Mouse (Mus musculus): Measurements from ENCODE around the gene Ak9. TPM values are rescaled to one million over a fixed set of nuclear protein-coding genes. Genes with fewer than 3 reads are reported as not detected.

Ak9 gene
- polyA plus RNA-seq, 1 experiment = 11.8 TPM

- H3K4me3 ChIP-seq (ENCODE audit: control insufficient read depth, low read depth, low read length) = no peak overlapping the region
- H3K27me3 ChIP-seq (ENCODE audit: control insufficient read depth, insufficient read depth, low read length) = no peaks in the 10 kb centered on the region
- H3K27ac ChIP-seq (ENCODE audit: control insufficient read depth, insufficient read depth, low read depth, low read length) = no peak overlapping the region
- no peak for TF ChIP-seq CTCF (IDR thresholded peaks at IDR 0.05; ENCODE audit: control insufficient read depth, insufficient read depth, insufficient replicate concordance, low read depth, low read length)
- TF ChIP-seq POLR2A (IDR thresholded peaks at IDR 0.05; ENCODE audit: control insufficient read depth, low read depth, low read length) = no peak
- H3K4me1 ChIP-seq (ENCODE audit: control insufficient read depth, insufficient read depth, low read length) = no peaks in the 10 kb centered on the region
- no peaks in the 10 kb centered on the region for H3K36me3 ChIP-seq (ENCODE audit: control insufficient read depth, insufficient read depth, low read length)
Measured at GRCm38 (mm10) chr10:41280177-41280576, 23.6 kb upstream of the Ak9 start.

- Histone ChIP-seq H3K4me1 (ENCODE audit: control insufficient read depth, insufficient read depth, low read length) (no peaks in the 10 kb centered on the region), H3K36me3 (ENCODE audit: control insufficient read depth, insufficient read depth, low read length) (no peaks in the 10 kb centered on the region), H3K27me3 (ENCODE audit: control insufficient read depth, insufficient read depth, low read length) (no peaks in the 10 kb centered on the region), H3K4me3 (ENCODE audit: control insufficient read depth, low read depth, low read length) (no peak overlapping the region), H3K27ac (ENCODE audit: control insufficient read depth, insufficient read depth, low read depth, low read length) (no peak overlapping the region)
- TF ChIP-seq CTCF (IDR thresholded peaks at IDR 0.05; ENCODE audit: control insufficient read depth, insufficient read depth, insufficient replicate concordance, low read depth, low read length) (no peak), POLR2A (IDR thresholded peaks at IDR 0.05; ENCODE audit: control insufficient read depth, low read depth, low read length) (no peak)
Measured at GRCm38 (mm10) chr10:41280796-41281195, 23.0 kb upstream of the Ak9 start.

GRCm38 (mm10) chr10:41282086-41282485 lies 21.7 kb upstream of the Ak9 start:
- TF ChIP-seq CTCF (IDR thresholded peaks at IDR 0.05; ENCODE audit: control insufficient read depth, insufficient read depth, insufficient replicate concordance, low read depth, low read length) (no peak), POLR2A (IDR thresholded peaks at IDR 0.05; ENCODE audit: control insufficient read depth, low read depth, low read length) (no peak)
- Histone ChIP-seq H3K4me3 (ENCODE audit: control insufficient read depth, low read depth, low read length) (no peak overlapping the region), H3K4me1 (ENCODE audit: control insufficient read depth, insufficient read depth, low read length) (no peaks in the 10 kb centered on the region), H3K27ac (ENCODE audit: control insufficient read depth, insufficient read depth, low read depth, low read length) (no peak overlapping the region), H3K27me3 (ENCODE audit: control insufficient read depth, insufficient read depth, low read length) (no peaks in the 10 kb centered on the region), H3K36me3 (ENCODE audit: control insufficient read depth, insufficient read depth, low read length) (no peaks in the 10 kb centered on the region)

GRCm38 (mm10) chr10:41287618-41288017 lies 16.2 kb upstream of the Ak9 start:
- Histone ChIP-seq H3K27me3 (ENCODE audit: control insufficient read depth, insufficient read depth, low read length) (no peaks in the 10 kb centered on the region), H3K36me3 (ENCODE audit: control insufficient read depth, insufficient read depth, low read length) (no peaks in the 10 kb centered on the region), H3K27ac (ENCODE audit: control insufficient read depth, insufficient read depth, low read depth, low read length) (no peak overlapping the region), H3K4me3 (ENCODE audit: control insufficient read depth, low read depth, low read length) (no peak overlapping the region), H3K4me1 (ENCODE audit: control insufficient read depth, insufficient read depth, low read length) (peaks cover 7% of the 10 kb centered on the region)
- TF ChIP-seq POLR2A (IDR thresholded peaks at IDR 0.05; ENCODE audit: control insufficient read depth, low read depth, low read length) (no peak), CTCF (IDR thresholded peaks at IDR 0.05; ENCODE audit: control insufficient read depth, insufficient read depth, insufficient replicate concordance, low read depth, low read length) (no peak)

- Histone ChIP-seq H3K4me3 (ENCODE audit: control insufficient read depth, low read depth, low read length) (no peak overlapping the region), H3K36me3 (ENCODE audit: control insufficient read depth, insufficient read depth, low read length) (no peaks in the 10 kb centered on the region), H3K27ac (ENCODE audit: control insufficient read depth, insufficient read depth, low read depth, low read length) (no peak overlapping the region), H3K4me1 (ENCODE audit: control insufficient read depth, insufficient read depth, low read length) (peaks cover 7% of the 10 kb centered on the region), H3K27me3 (ENCODE audit: control insufficient read depth, insufficient read depth, low read length) (no peaks in the 10 kb centered on the region)
- TF ChIP-seq CTCF (IDR thresholded peaks at IDR 0.05; ENCODE audit: control insufficient read depth, insufficient read depth, insufficient replicate concordance, low read depth, low read length) = no peak
Measured at GRCm38 (mm10) chr10:41288074-41288473, 15.7 kb upstream of the Ak9 start.

- no peak overlapping the region for H3K27ac ChIP-seq (ENCODE audit: control insufficient read depth, insufficient read depth, low read depth, low read length)
- no peaks in the 10 kb centered on the region for H3K36me3 ChIP-seq (ENCODE audit: control insufficient read depth, insufficient read depth, low read length)
- TF ChIP-seq POLR2A (IDR thresholded peaks at IDR 0.05; ENCODE audit: control insufficient read depth, low read depth, low read length) (no peak), CTCF (IDR thresholded peaks at IDR 0.05; ENCODE audit: control insufficient read depth, insufficient read depth, insufficient replicate concordance, low read depth, low read length) (peak; percentile 81)
- peak overlapping the region; percentile 49 for H3K4me3 ChIP-seq (ENCODE audit: control insufficient read depth, low read depth, low read length)
- H3K4me1 ChIP-seq (ENCODE audit: control insufficient read depth, insufficient read depth, low read length) = peaks cover 7% of the 10 kb centered on the region
- no peaks in the 10 kb centered on the region for H3K27me3 ChIP-seq (ENCODE audit: control insufficient read depth, insufficient read depth, low read length)
Measured at GRCm38 (mm10) chr10:41288771-41289415, 14.9 kb upstream of the Ak9 start.

GRCm38 (mm10) chr10:41291021-41291420 lies 12.8 kb upstream of the Ak9 start:
- no peak overlapping the region for H3K4me3 ChIP-seq (ENCODE audit: control insufficient read depth, low read depth, low read length)
- no peaks in the 10 kb centered on the region for H3K36me3 ChIP-seq (ENCODE audit: control insufficient read depth, insufficient read depth, low read length)
- H3K27ac ChIP-seq (ENCODE audit: control insufficient read depth, insufficient read depth, low read depth, low read length) = no peak overlapping the region
- H3K27me3 ChIP-seq (ENCODE audit: control insufficient read depth, insufficient read depth, low read length) = no peaks in the 10 kb centered on the region
- peaks cover 7% of the 10 kb centered on the region for H3K4me1 ChIP-seq (ENCODE audit: control insufficient read depth, insufficient read depth, low read length)
- TF ChIP-seq POLR2A (IDR thresholded peaks at IDR 0.05; ENCODE audit: control insufficient read depth, low read depth, low read length) = no peak
- TF ChIP-seq CTCF (IDR thresholded peaks at IDR 0.05; ENCODE audit: control insufficient read depth, insufficient read depth, insufficient replicate concordance, low read depth, low read length) = no peak
